Mouse (Mus musculus): Measurements from ENCODE around the gene Klk11. TPM values are rescaled to one million over a fixed set of nuclear protein-coding genes. Genes with fewer than 3 reads are reported as not detected.

Klk11 gene
- not detected in 2 replicates for polyA plus RNA-seq (2015; fragmentation: Nextera tagmentation; extraction: Ambion mirVana)

DNA sequence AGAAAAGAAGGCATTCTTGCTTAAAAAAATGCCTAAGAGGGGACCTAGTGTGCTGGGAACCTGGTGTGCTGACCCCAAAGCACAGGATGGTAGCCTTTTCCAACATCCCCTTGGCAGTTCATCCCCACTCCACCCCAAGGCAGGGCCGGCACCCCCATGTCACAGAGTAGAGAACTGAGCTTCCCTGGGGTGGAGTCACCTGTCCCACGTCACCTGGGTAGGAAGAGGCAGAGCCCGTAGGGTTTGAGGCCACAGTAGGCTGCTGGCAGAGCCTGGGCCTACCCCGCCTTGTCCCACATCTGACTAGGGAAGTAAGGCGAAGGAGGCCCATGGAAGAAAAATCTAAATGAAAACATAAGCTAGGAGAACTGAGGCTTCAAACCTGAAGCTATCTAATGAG lies at the start of gene Klk11:
Gene Klk11, plus strand, starts transcription at position 241 of the 400 bp plus-strand sequence.
- ATAC-seq (ENCODE audit: low read depth): no peak
- Histone ChIP-seq H3K36me3 (no peaks in the 10 kb centered on the region), H3K27me3 (no peaks in the 10 kb centered on the region), H3K9ac (no peak within 1 kb of the TSS), H3K4me2 (no peak within 1 kb of the TSS), H3K4me3 (replicated peaks) (no peak within 1 kb of the TSS), H3K4me1 (replicated peaks) (no peaks in the 10 kb centered on the region), H3K27ac (no peak within 1 kb of the TSS), H3K9me3 (replicated peaks) (no peaks in the 10 kb centered on the region)
- DNase-seq: no peak
- 66% methylated on average over 5 of the region's 5 CpGs for WGBS (ENCODE audit: insufficient replicate concordance)

DNA sequence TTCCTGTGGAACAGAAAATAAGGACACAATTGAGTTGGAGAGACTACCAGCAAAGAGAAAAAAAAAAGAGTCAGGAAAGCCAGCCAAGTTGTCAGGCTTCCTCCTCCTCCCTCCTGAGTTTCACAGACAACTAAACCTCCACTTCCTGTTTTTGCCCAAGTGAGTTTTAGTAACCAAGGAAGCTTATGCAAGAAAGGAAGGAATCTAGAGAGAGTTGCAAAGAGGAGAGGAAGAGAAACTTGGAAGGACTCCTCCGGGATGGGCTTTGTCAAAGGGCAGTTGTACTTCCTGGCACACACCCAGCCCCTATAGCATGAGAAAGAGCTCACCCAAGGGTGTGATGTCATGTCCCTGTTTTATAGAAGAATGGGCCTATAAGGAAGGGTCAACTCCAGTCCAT lies 26.6 kb upstream of the Klk11 start:
- Histone ChIP-seq H3K36me3 (no peaks in the 10 kb centered on the region), H3K9ac (no peak overlapping the region), H3K27ac (no peak overlapping the region), H3K27me3 (no peaks in the 10 kb centered on the region), H3K9me3 (replicated peaks) (no peaks in the 10 kb centered on the region), H3K4me2 (no peak overlapping the region), H3K4me1 (replicated peaks) (no peaks in the 10 kb centered on the region), H3K4me3 (replicated peaks) (no peak overlapping the region)
- DNase-seq (no peak), ATAC-seq (ENCODE audit: low read depth) (no peak)
- 14% methylated on average over 1 of the region's 1 CpGs for WGBS (ENCODE audit: insufficient replicate concordance)

DNA sequence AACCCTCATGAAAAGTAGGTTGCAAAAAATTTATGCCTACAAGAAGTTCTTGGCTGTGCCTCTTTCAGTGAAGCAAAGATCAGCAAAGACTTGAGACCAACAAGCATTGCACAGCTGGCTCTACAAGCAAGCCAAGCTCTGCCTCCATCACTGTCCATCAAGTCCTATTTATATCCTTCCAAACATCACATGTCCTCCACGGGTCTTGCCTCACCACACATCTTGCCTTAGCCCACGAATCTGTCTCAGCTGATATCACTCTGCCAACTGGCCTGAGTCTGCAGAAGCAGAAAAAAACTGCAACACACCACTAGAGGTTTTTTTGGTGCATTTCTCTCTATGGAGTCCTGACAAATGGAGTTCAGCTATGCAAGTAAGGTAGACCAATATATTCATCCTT lies 21.6 kb upstream of the Klk11 start:
- no peak overlapping the region for H3K4me3 ChIP-seq (replicated peaks)
- no peak overlapping the region for H3K27ac ChIP-seq
- H3K27me3 ChIP-seq: no peaks in the 10 kb centered on the region
- 20% methylated on average over 2 of the region's 2 CpGs for WGBS (ENCODE audit: insufficient replicate concordance)
- no peak for ATAC-seq (ENCODE audit: low read depth)
- H3K9ac ChIP-seq: no peak overlapping the region
- H3K36me3 ChIP-seq: no peaks in the 10 kb centered on the region
- DNase-seq: no peak
- H3K4me2 ChIP-seq: no peak overlapping the region
- H3K9me3 ChIP-seq (replicated peaks): no peaks in the 10 kb centered on the region
- H3K4me1 ChIP-seq (replicated peaks): no peaks in the 10 kb centered on the region

DNA sequence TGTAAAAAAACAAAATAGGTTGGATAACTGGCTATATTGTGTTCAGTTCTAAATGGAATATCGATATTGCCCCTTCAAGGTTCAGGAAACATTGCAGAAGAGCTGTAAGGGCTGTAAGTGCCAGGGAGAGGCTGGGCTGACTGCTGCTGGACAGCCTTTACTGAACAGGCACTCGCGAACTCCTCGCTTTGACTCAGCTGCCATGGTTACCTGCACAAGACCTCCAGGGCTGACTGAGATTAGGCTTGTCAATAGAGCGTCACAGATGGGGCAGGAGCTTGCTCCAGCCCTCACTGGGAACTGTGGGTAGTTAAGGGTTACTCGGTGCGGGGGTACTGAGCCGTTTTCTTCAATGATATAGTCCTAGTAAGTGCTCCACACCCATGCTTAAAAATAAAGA lies 7.9 kb upstream of the Klk11 start:
- Histone ChIP-seq H3K27me3 (no peaks in the 10 kb centered on the region), H3K36me3 (no peaks in the 10 kb centered on the region), H3K4me3 (replicated peaks) (no peak overlapping the region), H3K4me2 (no peak overlapping the region), H3K4me1 (replicated peaks) (no peaks in the 10 kb centered on the region), H3K9me3 (replicated peaks) (no peaks in the 10 kb centered on the region), H3K27ac (no peak overlapping the region), H3K9ac (no peak overlapping the region)
- DNase-seq (no peak), ATAC-seq (ENCODE audit: low read depth) (no peak)
- 46% methylated on average over 8 of the region's 8 CpGs for WGBS (ENCODE audit: insufficient replicate concordance)

DNA sequence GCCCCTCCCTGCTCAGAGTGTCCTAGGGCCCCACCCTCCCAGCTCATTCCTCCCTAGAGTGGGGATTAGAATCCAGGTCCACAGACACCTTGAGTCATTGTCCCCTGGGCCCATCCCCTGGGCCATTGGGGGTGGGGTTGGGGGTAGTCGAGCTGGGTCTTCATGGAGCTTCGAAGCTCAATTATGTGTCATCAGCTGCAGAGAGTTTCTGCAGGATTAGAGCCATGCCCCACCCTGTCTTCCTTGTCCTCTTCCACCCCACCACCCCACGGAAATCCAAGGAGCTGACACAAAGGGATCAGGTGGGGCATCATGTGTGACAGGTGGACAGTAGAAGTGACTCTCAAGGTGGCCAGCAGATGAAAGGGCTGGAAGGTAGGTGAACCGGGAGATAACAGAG lies 5.8 kb upstream of the Klk11 start, which contains the start of gene Klk12:
Gene Klk12, plus strand, starts transcription at position 301 of the 400 bp plus-strand sequence.
- DNase-seq: no peak
- WGBS (ENCODE audit: insufficient replicate concordance): 52% methylated on average over 4 of the region's 4 CpGs
- ATAC-seq (ENCODE audit: low read depth): no peak

DNA sequence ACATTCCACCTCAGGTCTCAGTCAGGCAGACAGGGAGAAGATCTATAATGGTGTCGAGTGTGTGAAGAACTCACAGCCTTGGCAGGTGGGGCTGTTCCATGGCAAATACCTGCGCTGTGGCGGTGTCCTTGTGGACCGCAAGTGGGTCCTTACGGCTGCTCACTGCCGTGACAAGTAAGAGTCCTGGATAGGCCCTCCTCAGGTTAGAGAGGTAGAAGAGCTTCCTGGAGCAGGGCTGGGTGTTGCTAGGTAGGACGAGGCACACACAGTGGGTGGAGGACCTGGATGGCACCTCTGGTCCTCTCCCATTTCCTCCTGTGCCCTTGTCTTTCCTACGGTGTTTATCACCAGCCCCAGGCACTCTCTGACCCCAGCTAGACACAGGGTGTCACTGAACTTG lies 4.8 kb upstream of the Klk11 start:
- Histone ChIP-seq H3K36me3 (no peaks in the 10 kb centered on the region), H3K9me3 (replicated peaks) (no peaks in the 10 kb centered on the region), H3K9ac (no peak overlapping the region), H3K4me3 (replicated peaks) (no peak overlapping the region), H3K27me3 (no peaks in the 10 kb centered on the region), H3K27ac (no peak overlapping the region), H3K4me2 (no peak overlapping the region), H3K4me1 (replicated peaks) (no peaks in the 10 kb centered on the region)
- ATAC-seq (ENCODE audit: low read depth): no peak
- WGBS (ENCODE audit: insufficient replicate concordance): 67% methylated on average over 8 of the region's 8 CpGs
- DNase-seq: no peak

More for the DNA sequence above, 5.8 kb upstream of the Klk11 start, which contains the start of gene Klk12:
- Histone ChIP-seq H3K9me3 (replicated peaks) (no peaks in the 10 kb centered on the region), H3K27ac (no peak within 1 kb of the TSS), H3K4me1 (replicated peaks) (no peaks in the 10 kb centered on the region), H3K36me3 (no peaks in the 10 kb centered on the region), H3K9ac (no peak within 1 kb of the TSS), H3K27me3 (no peaks in the 10 kb centered on the region), H3K4me2 (no peak within 1 kb of the TSS), H3K4me3 (replicated peaks) (no peak within 1 kb of the TSS)

DNA sequence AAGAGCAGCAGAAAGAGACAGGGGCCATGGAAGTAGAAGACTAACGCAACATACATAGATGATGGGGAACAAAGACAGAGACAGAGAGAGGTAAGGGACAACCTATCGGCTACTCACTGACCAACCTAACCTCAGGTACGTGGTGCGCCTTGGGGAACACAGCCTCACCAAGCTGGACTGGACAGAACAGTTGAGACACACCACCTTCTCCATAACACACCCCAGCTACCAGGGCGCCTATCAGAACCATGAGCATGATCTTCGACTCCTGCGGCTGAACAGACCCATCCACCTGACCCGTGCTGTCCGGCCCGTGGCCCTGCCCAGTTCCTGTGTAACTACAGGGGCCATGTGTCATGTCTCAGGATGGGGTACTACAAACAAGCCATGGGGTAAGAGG lies 3.7 kb upstream of the Klk11 start:
- WGBS (ENCODE audit: insufficient replicate concordance): 77% methylated on average over 10 of the region's 10 CpGs
- H3K4me1 ChIP-seq (replicated peaks): no peaks in the 10 kb centered on the region
- no peak overlapping the region for H3K9ac ChIP-seq
- H3K4me2 ChIP-seq: no peak overlapping the region
- no peaks in the 10 kb centered on the region for H3K9me3 ChIP-seq (replicated peaks)
- no peaks in the 10 kb centered on the region for H3K36me3 ChIP-seq
- H3K27ac ChIP-seq: no peak overlapping the region
- ATAC-seq (ENCODE audit: low read depth) (no peak), DNase-seq (no peak)
- H3K4me3 ChIP-seq (replicated peaks): no peak overlapping the region
- no peaks in the 10 kb centered on the region for H3K27me3 ChIP-seq

DNA sequence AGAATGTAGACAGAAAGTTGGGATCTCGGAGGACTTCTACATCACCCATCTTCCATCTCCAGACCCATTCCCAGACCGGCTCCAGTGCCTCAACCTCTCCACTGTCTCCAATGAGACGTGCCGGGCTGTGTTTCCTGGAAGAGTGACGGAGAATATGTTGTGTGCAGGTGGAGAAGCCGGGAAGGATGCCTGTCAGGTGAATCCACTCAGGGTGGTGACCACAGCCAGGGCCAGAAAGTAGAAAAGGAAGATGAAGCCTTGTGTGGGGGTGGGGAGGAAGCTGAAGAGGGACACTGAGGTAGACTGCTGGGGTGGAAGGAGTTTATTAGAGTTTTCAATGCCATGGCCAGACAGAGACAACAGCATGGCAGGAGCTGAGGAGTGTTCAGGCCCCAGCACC lies 2.5 kb upstream of the Klk11 start:
- no peak for ATAC-seq (ENCODE audit: low read depth)
- WGBS (ENCODE audit: insufficient replicate concordance): 69% methylated on average over 6 of the region's 6 CpGs

DNA sequence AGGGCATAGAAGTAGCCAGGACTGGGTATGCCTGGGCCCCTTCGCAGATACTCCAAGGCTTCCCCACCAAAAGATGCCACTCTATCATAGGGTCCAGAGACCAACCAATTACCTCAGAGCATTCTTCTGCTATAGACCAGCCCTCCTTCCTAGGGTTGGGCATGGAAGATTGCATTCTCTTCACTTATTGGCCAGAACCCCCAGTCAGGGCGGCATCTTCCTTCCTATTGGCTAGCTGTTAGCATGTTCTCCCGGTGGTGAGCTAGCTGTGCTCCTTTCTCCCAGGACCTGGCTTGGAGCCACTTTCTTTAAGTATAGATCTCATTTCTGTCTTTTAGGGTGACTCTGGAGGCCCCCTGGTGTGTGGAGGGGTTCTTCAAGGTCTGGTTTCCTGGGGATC lies 1.5 kb upstream of the Klk11 start:
- Histone ChIP-seq H3K4me3 (replicated peaks) (no peak overlapping the region), H3K36me3 (no peaks in the 10 kb centered on the region), H3K4me1 (replicated peaks) (no peaks in the 10 kb centered on the region), H3K9ac (no peak overlapping the region), H3K27me3 (no peaks in the 10 kb centered on the region), H3K4me2 (no peak overlapping the region), H3K27ac (no peak overlapping the region), H3K9me3 (replicated peaks) (no peaks in the 10 kb centered on the region)
- WGBS (ENCODE audit: insufficient replicate concordance): 70% methylated on average over 3 of the region's 3 CpGs
- ATAC-seq (ENCODE audit: low read depth) (no peak), DNase-seq (no peak)

More for the DNA sequence above, 2.5 kb upstream of the Klk11 start:
- Histone ChIP-seq H3K9ac (no peak overlapping the region), H3K4me1 (replicated peaks) (no peaks in the 10 kb centered on the region), H3K27ac (no peak overlapping the region), H3K36me3 (no peaks in the 10 kb centered on the region), H3K4me3 (replicated peaks) (no peak overlapping the region), H3K27me3 (no peaks in the 10 kb centered on the region), H3K4me2 (no peak overlapping the region), H3K9me3 (replicated peaks) (no peaks in the 10 kb centered on the region)
- no peak for DNase-seq

DNA sequence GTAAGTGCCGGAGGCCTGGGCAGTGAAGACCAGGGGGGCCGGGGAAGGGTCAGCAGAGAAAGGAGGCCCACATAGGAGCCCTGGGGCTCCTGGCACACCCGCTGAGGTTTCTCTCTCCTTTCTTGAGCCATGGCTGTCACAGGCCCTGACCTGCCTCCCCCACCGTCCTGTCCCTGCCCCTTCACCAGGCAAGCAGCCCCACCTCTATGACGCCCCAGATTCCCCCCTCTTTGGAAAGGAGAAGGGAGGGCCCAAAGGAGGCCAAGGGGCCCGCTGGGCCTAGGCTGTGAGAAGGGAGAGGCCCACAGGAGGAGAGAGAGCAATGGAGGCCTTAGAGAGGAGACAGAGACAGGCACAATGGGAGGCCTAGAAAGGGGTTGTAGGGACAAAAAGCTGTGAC lies 398 bp downstream of the Klk11 start:
- no peaks in the 10 kb centered on the region for H3K36me3 ChIP-seq
- no peak overlapping the region for H3K27ac ChIP-seq
- no peak overlapping the region for H3K4me3 ChIP-seq (replicated peaks)
- WGBS (ENCODE audit: insufficient replicate concordance): 56% methylated on average over 6 of the region's 6 CpGs
- DNase-seq: no peak
- no peak overlapping the region for H3K4me2 ChIP-seq
- H3K9me3 ChIP-seq (replicated peaks): no peaks in the 10 kb centered on the region
- no peaks in the 10 kb centered on the region for H3K4me1 ChIP-seq (replicated peaks)
- H3K9ac ChIP-seq: no peak overlapping the region
- ATAC-seq (ENCODE audit: low read depth): no peak
- no peaks in the 10 kb centered on the region for H3K27me3 ChIP-seq

DNA sequence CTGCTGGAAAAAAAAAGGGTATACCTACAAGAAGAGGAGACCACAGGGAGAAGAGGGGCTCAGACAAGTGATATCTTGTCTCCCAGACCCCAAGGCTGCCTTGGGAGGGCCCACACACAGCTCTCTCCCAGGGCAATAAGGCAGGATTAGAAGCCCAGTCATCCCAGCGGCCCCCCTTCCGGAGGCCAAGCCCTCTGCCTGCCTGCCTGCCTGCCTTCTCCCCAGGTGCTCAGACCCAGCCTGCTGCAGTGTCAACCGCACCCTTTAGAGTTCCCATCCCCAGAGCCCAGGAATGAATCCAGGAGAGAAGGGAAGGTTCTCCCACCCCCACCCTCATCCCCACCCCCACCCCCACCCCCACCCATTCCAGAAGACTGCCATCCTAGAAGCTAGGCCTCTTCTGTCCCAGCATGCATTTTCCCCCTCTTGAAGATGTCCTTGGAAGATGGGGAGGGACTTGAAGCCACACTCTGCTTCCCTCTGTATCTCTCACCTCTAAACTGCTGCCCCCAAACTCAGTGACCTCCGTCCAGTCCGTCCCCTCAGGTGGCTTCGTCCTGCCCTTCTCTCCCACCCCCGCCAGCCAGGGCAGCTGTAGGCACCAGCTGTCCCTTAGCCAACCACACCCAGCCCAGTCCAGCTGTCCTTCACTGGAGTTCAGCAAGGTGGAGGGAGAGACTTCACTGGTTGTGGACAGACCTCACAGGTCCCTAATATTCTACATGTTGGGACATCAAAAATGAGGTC lies 1.1 kb downstream of the Klk11 start:
- no peaks in the 10 kb centered on the region for H3K36me3 ChIP-seq
- 57% methylated on average over 7 of the region's 7 CpGs for WGBS (ENCODE audit: insufficient replicate concordance)
- no peak overlapping the region for H3K27ac ChIP-seq
- DNase-seq: no peak
- H3K9me3 ChIP-seq (replicated peaks): no peaks in the 10 kb centered on the region
- H3K4me3 ChIP-seq (replicated peaks): no peak overlapping the region
- H3K4me2 ChIP-seq: no peak overlapping the region
- no peaks in the 10 kb centered on the region for H3K27me3 ChIP-seq
- H3K4me1 ChIP-seq (replicated peaks): no peaks in the 10 kb centered on the region
- H3K9ac ChIP-seq: no peak overlapping the region
- ATAC-seq (ENCODE audit: low read depth): no peak

DNA sequence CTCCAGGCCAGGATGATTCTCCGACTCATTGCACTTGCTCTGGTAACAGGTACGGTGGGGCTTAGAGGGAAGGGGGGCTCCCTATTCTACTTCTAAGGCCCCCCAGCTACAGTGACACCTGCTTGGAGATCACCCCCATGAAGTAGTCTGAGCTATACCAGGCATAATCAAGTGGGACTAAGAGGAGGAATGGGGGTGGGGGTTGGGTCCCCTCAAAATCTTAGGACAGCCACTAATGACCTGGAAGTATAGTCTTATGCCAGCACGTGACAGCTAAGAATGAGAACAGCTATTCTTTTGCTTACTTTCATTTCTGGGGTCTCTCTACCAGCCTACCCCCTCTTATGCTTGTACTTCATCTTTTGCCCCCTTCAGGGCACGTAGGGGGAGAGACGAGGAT lies 2.1 kb downstream of the Klk11 start:
- Histone ChIP-seq H3K4me1 (replicated peaks) (no peaks in the 10 kb centered on the region), H3K36me3 (no peaks in the 10 kb centered on the region), H3K9me3 (replicated peaks) (no peaks in the 10 kb centered on the region), H3K4me2 (no peak overlapping the region), H3K9ac (no peak overlapping the region), H3K27me3 (no peaks in the 10 kb centered on the region), H3K4me3 (replicated peaks) (no peak overlapping the region), H3K27ac (no peak overlapping the region)
- ATAC-seq (ENCODE audit: low read depth): no peak
- DNase-seq: no peak
- WGBS (ENCODE audit: insufficient replicate concordance): 71% methylated on average over 5 of the region's 5 CpGs

All from liver, embryonic 13.5 days (tissue).